Mouse (Mus musculus) CH12.LX (cell line): ENCODE data around the gene Phgdh. TPM values are rescaled to one million over a fixed set of nuclear protein-coding genes. Genes with fewer than 3 reads are reported as not detected.

Experiments
- DNase-seq: peaks from one replicate; pipeline ENCODE4 v3.0.0-alpha.2; 2013; ENCODE audit errors: extremely low read depth
- H3K27ac ChIP-seq: 2 replicates; pipeline ENCODE4 v1.5.1; 2012; ENCODE audit warnings: low read depth, mild to moderate bottlenecking, control low read depth, moderate library complexity; ENCODE audit not compliant: insufficient read depth
- H3K27me3 ChIP-seq: replicated peaks from 2 replicates; pipeline ENCODE3; 2012; ENCODE audit warnings: inconsistent platforms
- H3K36me3 ChIP-seq, 2 experiments: replicated peaks in 1 of 2; 2 replicates each; pipeline versions ENCODE3 to v1.6.1; 2012; ENCODE audit warnings: inconsistent platforms in 1 of 2, low read length in 1 of 2, mild to moderate bottlenecking in 1 of 2, mixed read lengths in 1 of 2, moderate library complexity in 1 of 2; ENCODE audit not compliant: control insufficient read depth in 1 of 2, insufficient read depth in 1 of 2
- H3K4me1 ChIP-seq, 2 experiments: 2 replicates each; pipeline ENCODE4 v1.6.1; 2012; ENCODE audit warnings: inconsistent platforms in 1 of 2, moderate library complexity in 1 of 2; ENCODE audit not compliant: insufficient read depth in 2 of 2, control insufficient read depth in 1 of 2
- H3K4me2 ChIP-seq: 2 replicates; pipeline ENCODE4 v1.6.1; 2012; ENCODE audit warnings: low read depth, mild to moderate bottlenecking, control low read depth; ENCODE audit not compliant: poor library complexity, insufficient read depth, severe bottlenecking
- H3K4me3 ChIP-seq, 3 experiments: fragments of 150-350 bp in 1 of 3; sonication (generic) in 1 of 3; replicated peaks in 1 of 3; 2 replicates each; pipeline versions ENCODE3 to v1.5.1; 2011 to 2012; ENCODE audit warnings: low read depth in 2 of 3, low read length in 2 of 3, mild to moderate bottlenecking in 2 of 3, moderate library complexity in 2 of 3, control low read depth in 1 of 3, improper control_type of control experiment in 1 of 3, inconsistent platforms in 1 of 3, mixed read lengths in 1 of 3; ENCODE audit not compliant: poor library complexity in 1 of 3
- H3K79me2 ChIP-seq: replicated peaks from 2 replicates; pipeline ENCODE4 v1.6.1; 2012; ENCODE audit warnings: mild to moderate bottlenecking, moderate library complexity; ENCODE audit not compliant: control insufficient read depth, poor library complexity, insufficient read depth, severe bottlenecking; ENCODE audit errors: extremely low read depth
- H3K9ac ChIP-seq: 2 replicates; pipeline ENCODE4 v1.6.1; 2012; ENCODE audit warnings: low read depth, mild to moderate bottlenecking, control low read depth, moderate library complexity; ENCODE audit not compliant: insufficient read depth
- H3K9me3 ChIP-seq: replicated peaks from 2 replicates; pipeline ENCODE3; 2012; ENCODE audit warnings: low read length, inconsistent platforms, mixed read lengths
- BHLHE40 ChIP-seq: IDR thresholded peaks from 2 replicates; pipeline ENCODE4 v1.6.1; 2011; ENCODE audit warnings: mild to moderate bottlenecking, low read depth, low read length, improper control_type of control experiment
- CHD2 ChIP-seq: IDR thresholded peaks from 2 replicates; pipeline ENCODE4 v1.6.1; 2011; ENCODE audit warnings: low read length, improper control_type of control experiment
- CTCF ChIP-seq, 2 experiments: IDR thresholded peaks in 1 of 2; conservative IDR thresholded peaks in 1 of 2; 2 replicates each; pipeline ENCODE4 v1.5.1; 2011 to 2012; ENCODE audit warnings: low read depth in 2 of 2, low read length in 2 of 2, improper control_type of control experiment in 1 of 2, inconsistent platforms in 1 of 2, mild to moderate bottlenecking in 1 of 2, moderate library complexity in 1 of 2
- HCFC1 ChIP-seq: IDR thresholded peaks from 2 replicates; pipeline ENCODE4 v1.6.1; 2012; ENCODE audit warnings: low read depth, mild to moderate bottlenecking, inconsistent platforms, low read length, improper control_type of control experiment
- IRF4 ChIP-seq: IDR thresholded peaks from 2 replicates; pipeline ENCODE4 v1.6.1; 2014; ENCODE audit warnings: low read depth, mild to moderate bottlenecking, inconsistent platforms, low read length, improper control_type of control experiment
- KAT2A ChIP-seq: IDR thresholded peaks from 2 replicates; pipeline ENCODE4 v1.6.1; 2012; ENCODE audit warnings: low read length, improper control_type of control experiment, inconsistent platforms; ENCODE audit not compliant: insufficient replicate concordance
- MAFK ChIP-seq: IDR thresholded peaks from 2 replicates; pipeline ENCODE4 v1.6.1; 2011; ENCODE audit warnings: low read length, improper control_type of control experiment; ENCODE audit not compliant: insufficient replicate concordance
- MAZ ChIP-seq: IDR thresholded peaks from 2 replicates; pipeline ENCODE4 v1.6.1; 2012; ENCODE audit warnings: low read depth, mild to moderate bottlenecking, inconsistent platforms, low read length, improper control_type of control experiment, moderate library complexity
- MEF2A ChIP-seq: IDR thresholded peaks from 2 replicates; pipeline ENCODE4 v1.6.1; 2014; ENCODE audit warnings: low read depth, mild to moderate bottlenecking, inconsistent platforms, low read length, improper control_type of control experiment, borderline replicate concordance
- NRF1 ChIP-seq: IDR thresholded peaks from 2 replicates; pipeline ENCODE4 v1.6.1; 2014; ENCODE audit warnings: low read depth, mild to moderate bottlenecking, inconsistent platforms, low read length, improper control_type of control experiment, moderate library complexity
- PAX5 ChIP-seq: IDR thresholded peaks from 2 replicates; pipeline ENCODE4 v1.6.1; 2012; ENCODE audit warnings: low read length, inconsistent platforms, mixed read lengths
- POLR2AphosphoS2 ChIP-seq: IDR thresholded peaks from 2 replicates; pipeline ENCODE4 v1.6.1; 2011; ENCODE audit warnings: low read depth, low read length, improper control_type of control experiment
- SIN3A ChIP-seq: IDR thresholded peaks from 2 replicates; pipeline ENCODE4 v1.6.1; 2012; ENCODE audit warnings: low read length, improper control_type of control experiment, inconsistent platforms
- SMC3 ChIP-seq: IDR thresholded peaks from 2 replicates; pipeline ENCODE4 v1.6.1; 2011; ENCODE audit warnings: low read depth, low read length, improper control_type of control experiment
- UBTF ChIP-seq: IDR thresholded peaks from 2 replicates; pipeline ENCODE4 v1.6.1; 2012; ENCODE audit warnings: low read depth, mild to moderate bottlenecking, inconsistent platforms, low read length, improper control_type of control experiment, moderate library complexity
- USF2 ChIP-seq: conservative IDR thresholded peaks from 2 replicates; pipeline ENCODE4 v1.6.1; 2011; ENCODE audit warnings: low read depth, low read length, improper control_type of control experiment
- ZNF384 ChIP-seq: IDR thresholded peaks from 2 replicates; pipeline ENCODE4 v1.6.1; 2012; ENCODE audit warnings: low read depth, low read length, improper control_type of control experiment, inconsistent platforms
- dilution Hi-C: fragments of 300-500 bp; cut with MboI; formaldehyde crosslinking; loops from 2 replicates; pipeline ENCODE4 v1.14.3; 2020; ENCODE audit warnings: low sequenced_read_pairs; ENCODE audit not compliant: extremely low pct_unique_long_range_greater_than_20kb, extremely low pct_ligation_motif_present
- in situ Hi-C: fragments of 300-500 bp; cut with MboI; formaldehyde crosslinking; loops from 3 replicates; pipeline ENCODE4 v1.14.3; 2019; ENCODE audit warnings: low sequenced_read_pairs, low pct_ligation_motif_present, low pct_unique_long_range_greater_than_20kb, mixed read lengths
- polyA plus RNA-seq: library from polyadenylated mRNA; unstranded; fragments of >175 nt; gene quantifications from 2 replicates; pipeline ENCODE4 v1.2.1, GENCODE M21; 2012; ENCODE audit warnings: low read depth; ENCODE audit not compliant: insufficient read length
- total RNA-seq, 2 experiments: library from RNA; depleted of rRNA; stranded (reverse); fragments of 300-350 nt in 1 of 2; fragments of >200 nt in 1 of 2; gene quantifications; 2 replicates each; pipeline ENCODE4 v1.2.3; 2012 to 2014

The Phgdh gene
- total and polyA plus RNA-seq, 3 experiments, result 543 to 631 (median 587) TPM

DNA sequence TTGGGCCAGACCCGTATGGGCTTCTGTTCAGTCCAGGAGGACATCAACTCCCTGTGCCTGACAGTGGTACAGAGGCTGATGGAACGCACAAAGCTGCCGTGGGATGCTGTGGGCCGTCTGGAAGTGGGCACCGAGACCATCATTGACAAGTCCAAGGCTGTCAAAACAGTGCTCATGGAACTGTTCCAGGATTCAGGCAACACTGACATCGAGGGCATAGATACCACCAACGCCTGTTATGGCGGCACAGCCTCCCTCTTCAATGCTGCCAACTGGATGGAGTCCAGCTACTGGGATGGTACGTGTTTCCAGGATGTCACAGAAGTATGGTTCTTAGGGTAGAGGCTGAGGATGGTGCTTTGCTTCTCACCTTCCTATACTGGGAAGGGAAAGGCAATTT is 48.7 kb downstream of the Phgdh start:
- no peak overlapping the region for H3K27ac ChIP-seq
- peaks cover 10% of the 10 kb centered on the region for H3K9me3 ChIP-seq
- no peak for DNase-seq
- TF ChIP-seq IRF4 (no peak), BHLHE40 (no peak), MAZ (no peak), PAX5 (no peak)
- no peaks in the 10 kb centered on the region for H3K79me2 ChIP-seq
- dilution Hi-C loops, result no loop called here
- in situ Hi-C loops, result no loop called here
- peaks cover 1% of the 10 kb centered on the region for H3K27me3 ChIP-seq
- H3K4me3 ChIP-seq, result no peak overlapping the region
- no peak overlapping the region for H3K4me2 ChIP-seq
- H3K4me1 ChIP-seq, result no peaks in the 10 kb centered on the region
- H3K9ac ChIP-seq, result no peak overlapping the region
- H3K36me3 ChIP-seq, result no peaks in the 10 kb centered on the region

DNA sequence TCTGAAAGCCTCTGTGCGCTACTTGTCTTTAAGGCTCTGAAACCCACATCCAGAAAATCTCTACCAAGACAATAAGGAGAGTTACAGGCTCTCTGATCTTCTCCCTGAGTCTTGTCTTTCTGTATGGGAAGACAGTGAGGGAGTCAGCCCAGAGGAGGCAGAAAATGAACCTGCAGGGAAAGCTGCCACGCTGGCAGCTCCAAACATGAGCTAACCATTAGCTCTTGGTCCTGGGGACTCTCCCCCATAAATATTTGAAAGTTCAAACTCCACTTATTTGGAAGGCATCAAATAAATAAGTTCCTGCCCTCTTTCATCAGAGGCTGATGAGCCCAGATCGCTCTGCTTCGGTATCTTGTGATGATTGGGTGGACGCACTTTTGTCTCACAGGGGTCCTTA is 56.6 kb downstream of the Phgdh start:
- no peak overlapping the region for H3K4me3 ChIP-seq
- H3K27me3 ChIP-seq, result peaks cover 7% of the 10 kb centered on the region
- H3K79me2 ChIP-seq, result no peaks in the 10 kb centered on the region
- DNase-seq, result no peak
- H3K27ac ChIP-seq, result no peak overlapping the region
- no peak overlapping the region for H3K9ac ChIP-seq
- dilution Hi-C loops, result no loop called here
- H3K9me3 ChIP-seq, result no peaks in the 10 kb centered on the region
- in situ Hi-C loops, result no loop called here
- no peaks in the 10 kb centered on the region for H3K36me3 ChIP-seq
- H3K4me1 ChIP-seq, result peaks cover 0 to 7% of the 10 kb centered on the region in 2 experiments; a peak in 1 of 4 replicates
- TF ChIP-seq SMC3 (no peak), HCFC1 (no peak), ZNF384 (no peak), CTCF (conservative IDR thresholded peaks at IDR 0.05 in 1 of 2, IDR thresholded peaks at IDR 0.05 in 1 of 2; ENCODE audit: low read depth in 2 of 2, low read length in 2 of 2) (no peak), MAFK (no peak), NRF1 (no peak), POLR2AphosphoS2 (no peak), BHLHE40 (no peak), USF2 (no peak), MEF2A (no peak), KAT2A (no peak), UBTF (no peak), SIN3A (no peak), CHD2 (no peak)
- no peak overlapping the region for H3K4me2 ChIP-seq
